Mouse (Mus musculus): ENCODE data around the gene Krt35.

Krt35 gene

GRCm38 (mm10) chr11:100066236-100067010 lies 29.6 kb downstream of the Krt35 start:
- no peak for DNase-seq (ENCODE audit: low read depth, low spot score)

DNA sequence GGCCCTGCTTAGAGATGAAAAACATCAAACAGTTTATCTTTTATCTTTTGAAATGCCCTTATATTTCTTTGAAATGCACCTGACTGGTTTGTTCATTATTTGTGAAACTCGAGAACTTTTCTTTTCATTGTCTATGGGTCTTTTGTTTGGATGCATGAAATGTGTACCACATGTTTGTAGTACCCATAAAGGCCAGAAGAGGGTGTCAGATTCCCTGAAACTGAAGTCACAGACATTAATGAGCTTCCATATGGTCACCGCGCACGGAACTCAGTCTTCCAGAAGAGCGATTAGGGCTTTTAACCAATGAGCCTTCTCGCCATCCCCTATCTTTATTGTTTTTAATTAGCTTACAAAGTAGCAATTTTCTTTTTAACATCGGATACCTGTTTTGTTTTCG lies 37.2 kb downstream of the Krt35 start:
- DNase-seq (ENCODE audit: low read depth, low spot score): no peak

- DNase-seq (ENCODE audit: low read depth, low spot score): no peak
Observed at GRCm38 (mm10) chr11:100055686-100056655, 40.1 kb downstream of the Krt35 start.

GRCm38 (mm10) chr11:100050451-100050850 lies 45.6 kb downstream of the Krt35 start, which contains the start of gene Krt31:
Gene Krt31 (minus strand): TSS chr11:100050551.
- no peak for DNase-seq (ENCODE audit: low read depth, low spot score)

- DNase-seq (ENCODE audit: low read depth, low spot score): no peak
Observed at GRCm38 (mm10) chr11:100047193-100047592, 48.8 kb downstream of the Krt35 start.

DNA sequence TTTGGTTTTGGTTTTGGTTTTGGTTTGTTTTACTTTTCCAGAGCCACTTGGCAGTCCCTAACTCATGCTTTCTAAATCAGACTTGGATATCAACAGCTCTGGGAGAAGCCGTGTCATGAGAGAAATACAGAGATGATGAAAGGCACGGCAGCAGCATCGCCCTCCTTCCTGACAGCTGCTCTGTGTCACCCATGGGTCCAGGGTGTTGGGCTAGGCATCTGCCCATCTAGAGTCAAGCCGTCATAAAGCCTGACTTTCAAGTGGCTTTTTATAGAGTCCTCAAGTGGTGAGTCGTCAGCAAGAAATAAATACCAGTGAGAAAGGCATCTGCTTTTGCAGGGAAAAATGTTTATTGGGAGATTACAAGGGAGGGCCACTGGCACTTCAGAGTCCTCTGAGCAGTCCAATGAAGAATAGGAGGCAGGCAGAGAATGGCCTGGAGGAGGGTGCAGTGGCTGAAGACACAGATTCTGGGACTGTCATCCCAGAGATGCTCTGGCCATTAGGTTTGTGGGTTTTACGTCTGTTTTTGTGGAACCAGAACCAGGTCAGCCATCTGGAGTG lies 49.7 kb downstream of the Krt35 start:
- no peak for DNase-seq (ENCODE audit: low read depth, low spot score)

All from CD4-positive, CD25-positive, alpha-beta regulatory T cell, adult 2 months (primary cell).